Mouse (Mus musculus) cerebellum, adult (tissue): Measurements from ENCODE around the gene Scaf1.
"Not testable (repeated sequence)": the region's sequence is repeated elsewhere in the genome, so short reads cannot be mapped to it uniquely, and the experiment has no call there.

ENCODE experiments used
- ATAC-seq: cut with Nextera tagmentation; 2 replicates; pipeline ENCODE4 v1.9.2; 2017; ENCODE audit warnings: mild to moderate bottlenecking, moderate library complexity, mixed read lengths; ENCODE audit not compliant: insufficient number of reproducible peaks, low FRiP score, low TSS enrichment

Scaf1 gene

DNA sequence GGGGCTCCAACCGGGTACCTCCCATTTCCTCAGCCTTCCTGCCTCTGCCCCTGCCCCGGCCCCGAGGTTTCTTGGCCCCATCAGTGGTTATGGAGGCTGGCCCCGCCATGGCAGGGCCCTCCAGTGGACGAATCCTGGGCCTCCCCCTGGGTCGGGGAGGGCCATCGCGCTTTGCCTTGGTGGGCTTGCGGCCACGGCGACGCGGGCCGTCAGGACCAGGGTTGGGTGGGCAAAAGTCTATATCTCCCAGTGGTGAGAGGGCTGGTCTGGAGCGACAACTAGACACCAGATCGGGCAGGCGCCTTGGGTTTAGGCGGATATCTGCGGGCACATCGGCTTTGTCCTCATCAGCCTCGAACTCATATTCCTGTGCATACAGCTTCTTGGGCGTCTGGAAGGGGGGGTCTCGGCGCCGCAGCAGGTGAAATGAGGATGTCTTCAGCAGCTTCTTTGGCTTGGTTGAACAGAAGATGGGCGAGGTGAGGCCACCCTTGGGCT is 30.7 kb upstream of the Scaf1 start:
- no peak for ATAC-seq

DNA sequence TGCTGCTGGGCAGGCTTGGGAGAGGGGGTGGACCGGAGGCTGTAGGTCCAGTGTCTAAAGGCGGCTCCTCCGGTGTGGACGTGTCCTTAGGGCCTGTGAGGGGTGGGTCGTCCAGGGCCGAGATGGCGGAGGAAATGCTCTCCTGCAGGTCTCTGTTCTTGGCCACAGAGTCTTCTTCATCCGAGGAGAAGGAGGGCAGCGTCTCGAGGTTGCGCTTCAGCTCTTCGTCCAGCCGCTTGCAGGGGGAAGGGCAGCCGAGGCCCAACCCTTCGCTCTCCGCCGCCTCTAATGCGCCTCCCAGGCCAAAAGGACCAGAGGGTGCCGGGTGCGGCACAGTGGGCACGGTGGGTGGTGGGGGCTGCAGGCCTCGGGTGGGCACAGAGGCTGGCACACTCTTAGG is 29.6 kb upstream of the Scaf1 start:
- no peak for ATAC-seq

- no peak for ATAC-seq
Measured at GRCm38 (mm10) chr7:45043307-45043706, 27.1 kb upstream of the Scaf1 start.

DNA sequence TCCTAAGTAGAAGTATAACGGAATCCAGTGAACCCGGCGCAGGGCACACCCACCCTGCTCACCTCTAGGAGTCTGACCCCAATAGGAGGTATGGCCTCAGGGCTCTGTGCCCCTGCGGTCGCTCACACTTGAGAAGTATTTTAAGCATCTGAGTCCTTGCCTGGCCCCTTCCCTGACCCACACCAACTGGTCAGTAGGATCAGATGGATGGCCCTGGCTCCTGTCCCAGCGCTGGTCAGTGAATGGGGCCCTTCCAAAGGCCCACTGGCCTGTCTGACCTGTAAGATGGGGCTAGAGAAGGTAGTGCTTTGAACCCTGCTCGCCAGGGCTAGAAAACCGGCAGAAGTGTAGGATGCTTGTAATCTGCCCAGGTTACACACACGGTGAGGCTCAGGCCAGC is 24.7 kb upstream of the Scaf1 start:
- ATAC-seq: no peak

DNA sequence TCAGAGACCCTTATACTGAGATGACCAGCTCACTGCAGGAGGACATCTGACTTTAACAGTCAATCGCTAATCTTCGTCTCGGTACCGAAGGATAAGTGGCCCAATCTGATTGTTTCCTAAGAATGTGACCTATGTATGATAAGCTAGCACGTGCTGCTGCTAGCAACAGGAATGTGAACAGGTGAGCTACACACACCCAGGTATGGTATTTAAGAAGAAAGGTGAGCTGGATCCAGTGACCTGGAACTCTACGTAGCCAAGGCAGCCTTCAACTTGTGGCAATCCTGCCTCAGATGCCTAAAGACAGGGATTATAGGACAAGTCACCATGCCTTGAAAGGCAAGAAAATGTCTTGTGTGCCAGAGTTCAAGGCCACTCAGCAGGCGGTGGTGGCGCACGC is 22.2 kb upstream of the Scaf1 start:
- no peak for ATAC-seq

- no peak for ATAC-seq
Measured at GRCm38 (mm10) chr7:45037720-45038361, 21.7 kb upstream of the Scaf1 start.

GRCm38 (mm10) chr7:45036702-45037101 is 20.5 kb upstream of the Scaf1 start:
- ATAC-seq: no peak

GRCm38 (mm10) chr7:45035631-45036030 is 19.5 kb upstream of the Scaf1 start:
- ATAC-seq: no peak

GRCm38 (mm10) chr7:45033722-45034359 is 17.7 kb upstream of the Scaf1 start:
- no peak for ATAC-seq

DNA sequence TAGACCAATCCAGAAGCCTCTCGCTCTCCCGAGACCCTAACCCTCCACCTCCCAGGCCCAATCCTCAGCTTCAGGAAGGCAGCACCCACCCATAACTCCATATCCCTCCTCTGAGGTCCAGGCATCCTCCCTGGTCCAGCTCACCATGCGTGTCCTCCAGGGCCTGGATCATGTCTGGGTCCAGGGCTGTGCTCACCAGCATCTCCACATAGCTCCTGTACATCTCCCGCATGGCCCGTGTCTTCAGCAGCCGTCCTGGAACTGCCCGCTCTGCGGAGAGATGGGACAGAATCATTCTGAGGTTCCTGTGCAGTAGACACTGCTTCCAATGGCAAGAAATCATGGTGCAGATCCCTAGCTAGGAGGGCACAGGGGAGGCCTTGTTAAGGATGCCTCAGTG is 14.7 kb upstream of the Scaf1 start:
- no peak for ATAC-seq

GRCm38 (mm10) chr7:45029995-45030394 is 13.8 kb upstream of the Scaf1 start:
- no peak for ATAC-seq

- ATAC-seq: no peak
Measured at GRCm38 (mm10) chr7:45028351-45028750, 12.2 kb upstream of the Scaf1 start.

DNA sequence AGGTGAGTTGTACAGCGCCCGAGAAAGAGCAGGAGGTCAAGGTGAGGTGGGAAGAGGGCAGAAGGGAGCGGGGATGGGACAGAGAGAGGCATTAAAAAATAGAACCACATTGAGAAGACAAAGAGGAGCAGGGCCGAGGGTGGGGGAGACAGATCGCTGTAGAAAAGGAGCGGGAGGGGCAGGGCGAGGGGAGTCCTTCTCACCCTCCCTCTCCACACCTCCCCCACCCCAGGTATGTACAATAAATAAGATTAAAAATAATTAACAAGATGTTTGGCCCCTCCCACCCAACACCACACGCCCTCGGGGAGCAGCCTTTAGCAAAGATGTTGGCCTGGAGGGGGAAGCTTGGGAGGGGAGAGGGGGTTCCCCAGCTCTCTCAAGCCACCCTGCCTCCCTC is 11.6 kb upstream of the Scaf1 start:
- no peak for ATAC-seq

GRCm38 (mm10) chr7:45026256-45026655 is 10.1 kb upstream of the Scaf1 start:
- no peak for ATAC-seq

DNA sequence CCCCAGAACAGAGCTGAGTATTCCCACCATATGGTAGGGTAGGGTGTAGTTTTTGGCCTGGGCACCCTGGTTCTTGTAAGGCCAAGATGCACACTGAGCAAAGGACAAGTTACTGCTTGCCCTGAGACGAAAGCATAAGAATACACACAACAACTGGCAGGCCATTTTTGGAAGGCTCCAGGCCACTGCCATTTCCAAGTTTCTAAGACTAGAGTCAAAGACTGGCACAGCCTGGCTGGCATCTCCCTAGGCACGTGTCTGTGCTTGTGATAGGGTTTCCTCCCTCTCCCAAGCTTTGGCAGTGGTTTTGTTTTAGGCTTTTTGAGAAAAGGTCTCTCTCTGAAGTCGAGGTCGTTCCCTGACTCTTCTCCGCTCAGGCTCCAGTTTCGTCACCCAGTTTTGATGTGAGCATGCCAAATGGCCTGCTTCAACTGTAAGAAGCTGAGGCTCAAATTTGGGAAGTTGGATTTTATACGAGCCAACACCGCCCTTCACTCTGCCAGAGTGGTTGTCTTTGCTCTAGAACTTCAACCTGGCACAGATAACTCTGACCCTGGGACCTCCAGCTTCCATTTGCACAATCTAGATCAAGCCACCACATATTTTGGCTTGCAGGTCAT is 9.5 kb upstream of the Scaf1 start:
- no peak for ATAC-seq

GRCm38 (mm10) chr7:45024281-45025248 is 8.4 kb upstream of the Scaf1 start:
- ATAC-seq: no peak

DNA sequence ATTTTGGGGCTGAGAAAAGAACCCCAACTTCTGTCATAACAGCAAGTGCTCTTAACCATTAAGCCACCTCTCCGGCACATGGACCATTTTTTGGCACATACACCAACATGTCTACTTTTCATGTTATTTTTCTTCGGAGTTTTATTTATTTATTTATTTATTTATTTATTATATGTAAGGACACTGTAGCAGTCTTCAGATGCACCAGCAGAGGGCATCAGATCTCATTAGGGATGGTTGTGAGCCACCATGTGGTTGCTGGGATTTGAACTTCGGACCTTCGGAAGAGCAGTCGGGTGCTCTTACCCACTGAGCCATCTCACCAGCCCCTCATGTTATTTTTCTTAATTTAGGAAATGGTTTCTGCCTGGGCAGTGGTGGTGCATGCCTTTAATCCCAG is 7.5 kb upstream of the Scaf1 start:
- not testable (repeated sequence) for ATAC-seq

- ATAC-seq: no peak
Measured at GRCm38 (mm10) chr7:45020225-45020624, 4.1 kb upstream of the Scaf1 start.

- no peak for ATAC-seq
Measured at GRCm38 (mm10) chr7:45019031-45019571, 2.9 kb upstream of the Scaf1 start.
